Mouse (Mus musculus) heart, adult 2 months (tissue): ENCODE data around the gene Filip1.

Experiments used
- CTCF ChIP-seq: fragments of 200-600 bp; IDR thresholded peaks from 2 replicates; pipeline ENCODE4 v1.8.1; 2022; ENCODE audit warnings: antibody characterized with exemption, mild to moderate bottlenecking, moderate library complexity
- POLR2A ChIP-seq: fragments of 200-500 bp; IDR thresholded peaks from 2 replicates; pipeline ENCODE4 v1.6.1; 2011; ENCODE audit warnings: mild to moderate bottlenecking, low read depth, low read length, control low read depth; ENCODE audit not compliant: insufficient read depth

DNA sequence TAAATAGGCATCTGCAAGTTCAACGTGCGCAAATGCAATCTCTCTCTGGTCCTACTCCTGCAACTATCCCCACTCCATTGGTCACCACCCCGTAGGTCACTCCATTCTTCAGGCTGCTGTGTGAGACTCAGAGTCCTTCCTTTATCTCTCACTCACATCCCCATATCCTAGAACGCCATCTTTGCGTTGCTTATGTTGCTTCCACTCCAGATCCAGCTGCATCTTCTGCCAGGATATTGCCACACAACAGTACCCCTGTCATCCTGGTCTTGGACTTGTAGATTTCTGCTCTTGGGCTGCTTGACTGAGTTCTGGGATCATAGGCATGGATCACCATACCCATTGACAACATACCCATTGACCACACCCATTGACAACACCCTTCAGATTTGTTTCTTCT, 62.0 kb downstream of the Filip1 start:
- TF ChIP-seq CTCF, result no peak
- no peak for TF ChIP-seq POLR2A
